Mouse (Mus musculus) thymus, adult 2 months (tissue): ENCODE data around the gene F11r.

Source experiments
- CTCF ChIP-seq: fragments of 200-500 bp; IDR thresholded peaks from 2 replicates; pipeline ENCODE4 v1.5.1; 2012; ENCODE audit warnings: mild to moderate bottlenecking, control low read depth, low read length, moderate library complexity, borderline replicate concordance; ENCODE audit not compliant: control insufficient read depth, poor library complexity, insufficient read depth; ENCODE audit errors: extremely low read depth
- POLR2A ChIP-seq: fragments of 200-500 bp; IDR thresholded peaks from 2 replicates; pipeline ENCODE4 v1.6.1; 2012; ENCODE audit warnings: mild to moderate bottlenecking, low read length, control low read depth, moderate library complexity; ENCODE audit not compliant: control insufficient read depth, poor library complexity, insufficient read depth; ENCODE audit errors: extremely low read depth

DNA sequence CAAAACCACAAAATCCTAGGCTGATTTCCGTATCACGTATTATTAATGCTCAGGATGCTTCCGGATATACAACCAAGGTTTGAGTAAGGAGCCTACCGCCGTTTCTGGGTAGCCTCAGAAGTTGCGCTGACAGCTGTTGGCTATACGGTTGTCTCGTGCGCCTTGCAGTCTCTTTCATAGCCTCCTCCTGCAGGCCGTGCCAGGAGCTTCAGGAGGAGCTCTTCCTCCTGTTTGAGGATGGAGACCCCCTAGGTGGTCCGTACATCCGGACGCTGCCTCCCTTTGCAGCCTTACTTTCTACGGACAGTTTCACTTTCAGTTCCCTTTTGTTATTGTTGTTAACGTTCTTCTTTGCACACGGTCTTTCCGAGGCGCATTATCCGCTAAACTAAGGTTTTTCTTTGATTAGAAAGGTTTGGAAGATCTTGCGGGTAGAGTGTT is 25.3 kb upstream of the F11r start:
- TF ChIP-seq CTCF (no peak; the same call in 1 of the 2 replicates), POLR2A (0 out of 2 replicates have a peak, but pooled peaks have one; percentile 24)
